Mouse (Mus musculus) lung, embryonic 14.5 days (tissue): Measurements from ENCODE around the gene Gm17304. TPM values are rescaled to one million over a fixed set of nuclear protein-coding genes. Genes with fewer than 3 reads are reported as not detected.

Experiments
- ATAC-seq: fragments of 200-750 bp; cut with Nextera tagmentation; 2 replicates; pipeline ENCODE4 v1.8.0; 2017; ENCODE audit warnings: mild to moderate bottlenecking, moderate TSS enrichment, moderate library complexity; ENCODE audit not compliant: insufficient read depth
- DNase-seq: peaks from one replicate; pipeline ENCODE4 v3.0.0-alpha.2; 2015
- H3K27ac ChIP-seq: fragments of 300-500 bp; sonication (generic); 2 replicates; pipeline ENCODE4 v1.5.1; 2014; ENCODE audit warnings: low read depth, mild to moderate bottlenecking, moderate library complexity
- H3K27me3 ChIP-seq: fragments of 300-500 bp; sonication (generic); 2 replicates; pipeline ENCODE4 v1.6.1; 2014; ENCODE audit warnings: low read length, control low read depth; ENCODE audit not compliant: insufficient read depth
- H3K36me3 ChIP-seq: fragments of 300-500 bp; sonication (generic); 2 replicates; pipeline ENCODE4 v1.6.1; 2014; ENCODE audit warnings: control low read depth; ENCODE audit not compliant: insufficient read depth
- H3K4me1 ChIP-seq: fragments of 300-500 bp; sonication (generic); 2 replicates; pipeline ENCODE4 v1.6.1; 2014; ENCODE audit warnings: antibody characterized with exemption, control low read depth; ENCODE audit not compliant: insufficient read depth
- H3K4me2 ChIP-seq: fragments of 300-500 bp; sonication (generic); 2 replicates; pipeline ENCODE4 v1.6.1; 2014; ENCODE audit warnings: mild to moderate bottlenecking
- H3K4me3 ChIP-seq: fragments of 300-500 bp; sonication (generic); 2 replicates; pipeline ENCODE4 v1.5.1; 2014; ENCODE audit warnings: low read depth, low read length
- H3K9ac ChIP-seq: fragments of 300-500 bp; sonication (generic); 2 replicates; pipeline ENCODE4 v1.6.1; 2014
- H3K9me3 ChIP-seq: fragments of 300-500 bp; sonication (generic); 2 replicates; pipeline ENCODE4 v1.6.1; 2016; ENCODE audit warnings: low read depth, low read length, control low read depth
- CTCF ChIP-seq: IDR thresholded peaks from 2 replicates; pipeline ENCODE4 v1.5.1; 2016; ENCODE audit warnings: antibody characterized with exemption, low read depth
- WGBS: fragments of 180-500 bp; shearing (Covaris S2); extraction: QIAGEN DNeasy Blood & Tissue Kit; methylation state at CpG from one replicate; pipeline ENCODE4 v1.1.7; 2014; 5-methylcytosine and 5-hydroxymethylcytosine counted together
- polyA plus RNA-seq: library from polyadenylated mRNA; unstranded; fragments of >200 nt; fragmentation: Nextera tagmentation; extraction: Ambion mirVana; gene quantifications from 2 replicates; pipeline ENCODE4 v1.2.1, GENCODE M21; 2014

Gene Gm17304
- not detected in 2 replicates for polyA plus RNA-seq

DNA sequence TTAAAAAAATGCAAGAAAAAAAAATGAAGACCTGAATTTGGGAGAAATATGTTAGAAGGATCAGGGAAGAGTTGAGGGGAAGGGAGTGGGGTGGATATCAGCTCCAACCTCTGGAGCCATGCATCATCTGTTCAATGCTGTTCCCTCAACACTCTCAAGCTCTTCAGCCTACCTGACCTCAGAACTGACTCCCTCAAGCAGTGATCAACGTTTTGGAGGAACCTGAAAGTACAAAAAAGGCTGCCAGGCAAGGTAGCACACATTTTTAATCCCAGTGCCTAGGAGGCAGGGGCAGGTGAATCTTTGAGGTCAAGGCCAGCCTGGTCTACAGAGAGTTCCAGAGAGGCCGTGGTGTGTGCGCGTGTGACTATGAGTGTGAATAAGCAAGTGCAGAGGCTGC lies at the start of gene Gm17304:
Gene Gm17304, plus strand, starts transcription at position 301 of the 400 bp plus-strand sequence.
- DNase-seq (no peak), ATAC-seq (no peak)
- Histone ChIP-seq H3K36me3 (peaks cover 17% of the 10 kb centered on the region), H3K9me3 (no peaks in the 10 kb centered on the region), H3K4me2 (no peak within 1 kb of the TSS), H3K9ac (no peak within 1 kb of the TSS), H3K27ac (no peak within 1 kb of the TSS), H3K27me3 (no peaks in the 10 kb centered on the region), H3K4me1 (no peaks in the 10 kb centered on the region), H3K4me3 (no peak within 1 kb of the TSS)
- 68% methylated on average over 4 of the region's 4 CpGs for WGBS
- TF ChIP-seq CTCF: no peak

DNA sequence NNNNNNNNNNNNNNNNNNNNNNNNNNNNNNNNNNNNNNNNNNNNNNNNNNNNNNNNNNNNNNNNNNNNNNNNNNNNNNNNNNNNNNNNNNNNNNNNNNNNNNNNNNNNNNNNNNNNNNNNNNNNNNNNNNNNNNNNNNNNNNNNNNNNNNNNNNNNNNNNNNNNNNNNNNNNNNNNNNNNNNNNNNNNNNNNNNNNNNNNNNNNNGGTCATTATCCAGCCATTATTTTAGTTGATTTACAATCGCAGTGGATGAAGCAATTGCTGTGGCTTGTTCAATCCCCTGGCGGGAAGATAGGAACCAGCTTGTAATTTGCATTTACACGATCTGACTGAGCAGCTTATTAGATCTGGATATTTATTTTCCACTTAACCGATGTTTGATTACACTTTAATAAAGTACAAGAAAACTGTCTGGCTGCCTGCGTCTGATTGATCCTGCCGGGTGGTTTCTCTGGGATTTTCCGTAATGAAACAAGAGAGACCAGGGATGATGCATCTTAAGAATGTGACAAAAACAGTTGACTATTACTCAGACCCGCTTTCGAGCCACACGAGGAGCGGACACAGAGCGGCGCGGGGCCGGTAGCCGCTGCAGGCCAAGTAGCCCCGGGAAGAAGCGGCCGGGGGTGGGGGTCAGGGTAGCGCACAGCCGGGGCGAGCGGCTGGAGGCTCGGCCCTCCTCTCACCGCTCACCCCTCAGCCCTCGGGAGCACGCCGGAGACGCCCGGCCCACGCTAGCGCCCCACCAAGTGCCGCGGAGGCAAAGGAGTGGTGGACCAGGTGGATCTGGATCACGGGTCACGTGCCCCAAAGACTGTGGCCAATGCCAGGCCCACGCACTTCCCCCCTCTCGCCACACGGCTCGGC lies 48.0 kb upstream of the Gm17304 start:
- no peaks in the 10 kb centered on the region for H3K36me3 ChIP-seq
- WGBS: 3% methylated on average over 40 of the region's 40 CpGs
- no peaks in the 10 kb centered on the region for H3K9me3 ChIP-seq
- H3K4me1 ChIP-seq: no peaks in the 10 kb centered on the region
- peak; percentile 8 for DNase-seq
- peaks cover 84% of the 10 kb centered on the region for H3K27me3 ChIP-seq
- no peak overlapping the region for H3K27ac ChIP-seq
- no peak for TF ChIP-seq CTCF
- peak overlapping the region; percentile 20; the same call in 1 of the 2 replicates for H3K4me3 ChIP-seq
- peak overlapping the region; percentile 42; the same call in 1 of the 2 replicates for H3K4me2 ChIP-seq
- no peak overlapping the region for H3K9ac ChIP-seq
- ATAC-seq: peak; percentile 47; the same call in 1 of the 2 replicates

DNA sequence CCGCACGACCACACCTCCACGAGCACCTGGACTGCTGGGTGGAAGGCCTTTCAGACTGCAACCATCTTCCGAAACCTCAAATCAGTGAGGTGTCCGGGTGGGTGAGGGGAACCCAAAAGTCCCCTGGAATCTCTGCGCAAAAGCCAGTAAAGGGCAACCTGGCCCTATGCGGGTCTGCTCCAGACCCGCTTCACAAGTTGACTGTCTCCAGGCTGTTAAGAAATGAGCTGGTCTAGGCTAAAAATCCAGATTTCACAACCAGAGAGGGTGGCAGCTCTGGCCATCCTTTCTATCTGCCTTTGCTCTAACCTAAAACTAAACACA lies 47.4 kb upstream of the Gm17304 start:
- DNase-seq: no peak
- Histone ChIP-seq H3K27me3 (peaks cover 90% of the 10 kb centered on the region), H3K4me2 (peak overlapping the region; percentile 42; the same call in 1 of the 2 replicates), H3K4me3 (peak overlapping the region; percentile 20; the same call in 1 of the 2 replicates), H3K9ac (no peak overlapping the region), H3K27ac (no peak overlapping the region), H3K36me3 (no peaks in the 10 kb centered on the region), H3K4me1 (no peaks in the 10 kb centered on the region), H3K9me3 (no peaks in the 10 kb centered on the region)
- WGBS: 13% methylated on average over 8 of the region's 8 CpGs
- TF ChIP-seq CTCF: no peak
- ATAC-seq: no peak

DNA sequence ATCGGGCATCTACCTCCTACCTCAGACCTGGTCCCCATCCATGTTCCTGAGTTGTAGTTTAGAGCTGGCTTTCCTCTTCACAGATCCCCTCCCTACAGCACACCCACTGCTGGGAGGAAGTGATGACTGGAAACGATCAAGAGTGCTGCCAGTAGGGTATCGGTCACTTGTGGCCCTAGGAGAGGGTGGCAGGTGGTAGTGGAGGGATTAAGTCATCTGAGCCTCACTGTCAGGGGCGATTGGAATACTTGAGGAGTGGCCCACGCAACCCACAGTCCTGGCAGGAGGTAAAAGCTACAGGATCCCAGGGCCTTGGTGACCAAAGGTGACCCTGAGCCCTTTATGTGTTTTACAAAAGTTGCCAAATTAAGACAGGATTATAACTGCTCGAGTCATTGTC lies 42.9 kb upstream of the Gm17304 start:
- Histone ChIP-seq H3K36me3 (no peaks in the 10 kb centered on the region), H3K4me3 (no peak overlapping the region), H3K27ac (no peak overlapping the region), H3K27me3 (peaks cover 61% of the 10 kb centered on the region), H3K9ac (no peak overlapping the region), H3K9me3 (no peaks in the 10 kb centered on the region), H3K4me2 (no peak overlapping the region), H3K4me1 (no peaks in the 10 kb centered on the region)
- DNase-seq (no peak), ATAC-seq (no peak)
- WGBS: 40% methylated on average over 6 of the region's 6 CpGs
- TF ChIP-seq CTCF: no peak

DNA sequence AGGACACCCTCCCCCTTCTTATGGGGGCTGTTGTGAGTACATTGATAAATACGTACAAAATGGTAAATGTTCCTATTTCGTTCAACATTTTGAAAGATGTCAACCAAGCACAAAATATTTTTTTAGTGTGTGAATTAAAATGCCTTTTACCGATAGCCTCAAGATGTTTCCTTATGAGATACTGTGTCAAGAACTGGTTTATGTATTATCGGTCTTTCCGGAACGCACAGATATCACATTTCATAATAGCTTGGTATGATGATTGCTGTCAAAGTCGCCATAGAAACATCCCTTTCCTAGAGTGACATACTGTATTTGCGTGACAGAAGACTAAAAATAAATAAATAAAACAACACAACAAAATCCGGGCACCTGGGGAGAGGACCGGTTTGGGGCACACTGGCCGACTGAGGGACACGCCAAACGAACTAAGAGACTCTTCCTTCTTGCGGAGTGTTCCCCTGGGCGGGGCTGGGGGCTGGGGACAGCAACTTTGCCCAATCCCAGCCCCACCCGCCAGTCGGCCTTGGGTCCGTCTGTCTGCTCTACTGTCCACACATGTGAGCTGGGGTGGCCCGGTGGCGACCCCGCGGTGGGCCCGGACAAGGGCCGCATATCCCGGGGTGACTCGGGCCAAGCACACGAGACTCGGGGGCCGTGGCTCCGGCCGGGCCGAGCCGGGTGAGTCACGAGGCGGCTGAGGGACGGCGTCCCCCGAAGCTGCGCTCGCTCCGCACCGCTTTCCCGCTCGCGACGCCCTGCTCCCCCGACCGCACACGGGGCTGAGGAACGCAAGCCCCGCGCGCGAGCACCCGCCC lies 34.9 kb upstream of the Gm17304 start:
- Histone ChIP-seq H3K9ac (peak overlapping the region; percentile 55), H3K9me3 (no peaks in the 10 kb centered on the region), H3K27me3 (peaks cover 12% of the 10 kb centered on the region; the same call in 1 of the 2 replicates), H3K36me3 (no peaks in the 10 kb centered on the region), H3K4me3 (peak overlapping the region; percentile 51), H3K4me2 (peak overlapping the region; percentile 98), H3K4me1 (no peaks in the 10 kb centered on the region), H3K27ac (no peak overlapping the region)
- DNase-seq: peak; percentile 4
- peak; percentile 79; the same call in 1 of the 2 replicates for ATAC-seq
- 4% methylated on average over 55 of the region's 55 CpGs for WGBS
- no peak for TF ChIP-seq CTCF

DNA sequence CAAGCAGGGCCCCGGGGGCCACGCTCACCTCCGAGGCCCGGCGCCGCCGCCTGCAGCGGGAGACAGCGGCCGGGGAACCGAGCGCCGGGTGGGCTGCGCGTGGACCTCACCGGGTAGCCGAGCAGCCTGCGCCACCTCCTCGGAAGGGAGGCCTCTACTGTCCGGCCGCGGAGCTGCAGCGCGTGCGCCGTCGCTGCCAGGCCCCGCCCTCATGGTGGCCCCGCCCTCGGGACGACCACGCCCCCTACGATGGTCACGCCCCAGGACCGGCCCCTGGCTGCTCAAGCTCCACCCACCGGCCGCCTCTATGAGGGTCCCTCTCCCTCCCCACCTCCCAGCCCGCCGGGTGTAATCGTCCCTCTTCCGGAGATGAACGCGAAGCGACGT lies 34.3 kb upstream of the Gm17304 start:
- H3K27me3 ChIP-seq: peaks cover 12% of the 10 kb centered on the region; the same call in 1 of the 2 replicates
- peak; percentile 91 for DNase-seq

DNA sequence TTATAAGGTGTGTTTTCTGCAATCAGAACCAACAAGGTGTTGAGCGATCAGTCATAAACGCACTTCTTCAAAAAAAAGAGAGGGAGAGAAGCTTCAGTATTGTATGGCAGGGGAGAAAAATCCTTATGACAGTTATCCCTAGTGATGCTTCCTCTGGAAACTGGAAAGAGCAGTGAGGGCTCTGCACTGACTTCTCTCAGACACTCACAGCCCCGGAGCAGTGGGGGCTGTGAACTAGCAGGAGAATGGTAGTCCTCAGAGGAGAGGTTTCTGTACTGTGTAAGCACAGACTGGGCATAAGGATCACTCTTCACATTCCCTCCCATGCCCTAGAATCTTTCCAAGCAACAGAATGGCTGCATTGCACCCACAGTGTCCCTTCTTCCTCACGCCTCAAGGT lies 33.8 kb upstream of the Gm17304 start:
- peaks cover 12% of the 10 kb centered on the region; the same call in 1 of the 2 replicates for H3K27me3 ChIP-seq
- no peaks in the 10 kb centered on the region for H3K9me3 ChIP-seq
- H3K36me3 ChIP-seq: no peaks in the 10 kb centered on the region
- WGBS: 23% methylated on average over 4 of the region's 4 CpGs
- ATAC-seq (peak; percentile 42), DNase-seq (no peak)
- H3K4me3 ChIP-seq: peak overlapping the region; percentile 51; the same call in 1 of the 2 replicates
- no peak overlapping the region for H3K27ac ChIP-seq
- H3K4me2 ChIP-seq: peak overlapping the region; percentile 98
- H3K9ac ChIP-seq: no peak overlapping the region
- TF ChIP-seq CTCF: no peak
- no peaks in the 10 kb centered on the region for H3K4me1 ChIP-seq

More for the DNA sequence above, 34.3 kb upstream of the Gm17304 start:
- H3K4me3 ChIP-seq: peak overlapping the region; percentile 51
- H3K9ac ChIP-seq: peak overlapping the region; percentile 55
- peak; percentile 96 for ATAC-seq
- no peaks in the 10 kb centered on the region for H3K9me3 ChIP-seq
- WGBS: under 1% methylated on average over 44 of the region's 45 CpGs
- H3K4me2 ChIP-seq: peak overlapping the region; percentile 98
- H3K27ac ChIP-seq: no peak overlapping the region
- TF ChIP-seq CTCF: no peak; the same call in 1 of the 2 replicates
- no peaks in the 10 kb centered on the region for H3K36me3 ChIP-seq
- no peaks in the 10 kb centered on the region for H3K4me1 ChIP-seq
